In genomic region chr19:6361291-6361690, GRCm38 (mm10) we compare ENCODE assay signal across 25 mouse cellular contexts. TPM values are rescaled to one million over a fixed set of nuclear protein-coding genes. Genes with fewer than 3 reads are reported as not detected.
A peak's percentile ranks its signal among the peaks of the same experiment; 100 is the strongest.
DNase-seq lines count a peak whose midpoint lies in the region; ATAC-seq and TF ChIP-seq lines count a peak whose summit lies in the region.
"Had no signal": no experiment of that assay in that cellular context is flagged by ENCODE, and none has a peak within 500 bp of the region (broad histone marks: within the 10 kb centered on the region; RNA-seq: fewer than 3 reads in every experiment).

No protein-coding gene starts in this region.

- intact Hi-C loops in gastrocnemius, adult 2 months (cut with DNase I): no loop called here
- intact Hi-C loops in gastrocnemius, postnatal 36 days (cut with DNase I): no loop called here

- H3K79me2 ChIP-seq in CH12.LX (replicated peaks; ENCODE audit: control insufficient read depth, extremely low read depth, insufficient read depth, poor library complexity, severe bottlenecking): peaks cover 19% of the 10 kb centered on the region

- no peak overlapping the region for H3K4me2 ChIP-seq in CH12.LX (ENCODE audit: insufficient read depth, low read depth, poor library complexity, severe bottlenecking)
- H3K4me2 ChIP-seq: embryonic facial prominence, embryonic 13.5 days; embryonic facial prominence, embryonic 15.5 days; forebrain, embryonic 12.5 days had no signal

- no peak for TF ChIP-seq RAD21 in CH12.LX (IDR thresholded peaks at IDR 0.05; ENCODE audit: low read depth, low read length)

- H3K4me1 ChIP-seq in megakaryocyte, embryonic 14.5 days: peaks cover 53% of the 10 kb centered on the region
- peaks cover 5 to 39% of the 10 kb centered on the region in 2 experiments for H3K4me1 ChIP-seq in CH12.LX (ENCODE audit: control insufficient read depth in 1 of 2, insufficient read depth in 2 of 2)

- no peak overlapping the region for H3K27ac ChIP-seq in gastrocnemius, adult 2 months
- H3K27ac ChIP-seq in CH12.LX (ENCODE audit: insufficient read depth, low read depth): no peak overlapping the region
- H3K27ac ChIP-seq: embryonic facial prominence, embryonic 13.5 days; embryonic facial prominence, embryonic 15.5 days; forebrain, embryonic 10.5 days; forebrain, embryonic 12.5 days had no signal

- H3K36me3 ChIP-seq in megakaryocyte, embryonic 14.5 days (replicated peaks; ENCODE audit: low read length): peaks cover 56% of the 10 kb centered on the region
- peaks cover 11 to 44% of the 10 kb centered on the region in 2 experiments for H3K36me3 ChIP-seq in CH12.LX (replicated peaks in 1 of 2; ENCODE audit: control insufficient read depth in 1 of 2, insufficient read depth in 1 of 2, low read length in 1 of 2)

- DNase-seq in gastrocnemius, adult 2 months: peak; percentile 15
- DNase-seq in gastrocnemius, postnatal 36 days: no peak
- no peak for DNase-seq in CH12.LX (ENCODE audit: extremely low read depth)
- no peak for DNase-seq in thymus, postnatal 4 days
- DNase-seq: adrenal gland, adult 2 months; adrenal gland, postnatal 10 days; adrenal gland, postnatal 25 days; B cell, adult 2 months; cerebellum, adult 11 months; cerebellum, adult 18-20 months; cerebellum, adult 8-10 months; cerebellum, adult 9-11 months; cerebellum, postnatal 14 days; cerebellum, postnatal 36 days; embryo, embryonic 11 days had no signal

- H3K9ac ChIP-seq in CH12.LX (ENCODE audit: insufficient read depth, low read depth): no peak overlapping the region
- H3K9ac ChIP-seq: embryonic facial prominence, embryonic 13.5 days; embryonic facial prominence, embryonic 15.5 days; forebrain, embryonic 12.5 days had no signal

- TF ChIP-seq CTCF in gastrocnemius, adult 2 months (IDR thresholded peaks at IDR 0.05): no peak
- TF ChIP-seq CTCF in CH12.LX (conservative IDR thresholded peaks at IDR 0.05 in 1 of 2, IDR thresholded peaks at IDR 0.05 in 1 of 2; ENCODE audit: low read depth in 2 of 2, low read length in 2 of 2): no peak

- no peaks in the 10 kb centered on the region for H3K27me3 ChIP-seq in megakaryocyte, embryonic 14.5 days (replicated peaks)
- H3K27me3 ChIP-seq in CH12.LX (replicated peaks): no peaks in the 10 kb centered on the region
- H3K27me3 ChIP-seq: embryonic facial prominence, embryonic 13.5 days; embryonic facial prominence, embryonic 15.5 days; forebrain, embryonic 12.5 days had no signal

- no peaks in the 10 kb centered on the region for H3K9me3 ChIP-seq in megakaryocyte, embryonic 14.5 days
- no peaks in the 10 kb centered on the region for H3K9me3 ChIP-seq in CH12.LX (replicated peaks; ENCODE audit: low read length)
- H3K9me3 ChIP-seq: embryonic facial prominence, embryonic 13.5 days; embryonic facial prominence, embryonic 15.5 days; forebrain, embryonic 10.5 days; forebrain, embryonic 12.5 days had no signal

- TF ChIP-seq POLR2A in CH12.LX (IDR thresholded peaks at IDR 0.05; ENCODE audit: low read depth, low read length): no peak

- no peak overlapping the region for H3K4me3 ChIP-seq in gastrocnemius, adult 2 months
- H3K4me3 ChIP-seq in megakaryocyte, embryonic 14.5 days (replicated peaks): peak overlapping the region; percentile 21
- H3K4me3 ChIP-seq in CH12.LX (replicated peaks in 1 of 3; ENCODE audit: low read depth in 2 of 3, low read length in 2 of 3, poor library complexity in 1 of 3): no peak overlapping the region
- H3K4me3 ChIP-seq: embryonic facial prominence, embryonic 13.5 days; embryonic facial prominence, embryonic 15.5 days; erythroblast, embryonic 14.5 days; forebrain, embryonic 10.5 days; forebrain, embryonic 12.5 days had no signal

- ATAC-seq in megakaryocyte, adult 5-6 weeks (ENCODE audit: poor library complexity, severe bottlenecking): no peak
- ATAC-seq: CD4-positive, CD25-positive, alpha-beta regulatory T cell, adult 4 months; forebrain, embryonic 14.5 days; forebrain, embryonic 16.5 days had no signal

- dilution Hi-C loops in CH12.LX (cut with MboI; ENCODE audit: extremely low pct_ligation_motif_present, extremely low pct_unique_long_range_greater_than_20kb, low sequenced_read_pairs): no loop called here

- no peak for TF ChIP-seq EP300 in CH12.LX (IDR thresholded peaks at IDR 0.05; ENCODE audit: low read length)

- in situ Hi-C loops in CH12.LX (cut with MboI; ENCODE audit: low pct_ligation_motif_present, low pct_unique_long_range_greater_than_20kb, low sequenced_read_pairs): no loop called here

TF ChIP-seq in CH12.LX, 34 proteins besides CTCF, POLR2A, EP300 and RAD21:
- TF ChIP-seq MYC (IDR thresholded peaks at IDR 0.05; ENCODE audit: low read depth, low read length) (no peak), MAFK (IDR thresholded peaks at IDR 0.05; ENCODE audit: insufficient replicate concordance, low read length) (0 out of 2 replicates have a peak, but pooled peaks have one; percentile 28), CHD1 (IDR thresholded peaks at IDR 0.05; ENCODE audit: low read depth, low read length) (no peak), MEF2A (IDR thresholded peaks at IDR 0.05; ENCODE audit: borderline replicate concordance, low read depth, low read length) (no peak), ZKSCAN1 (IDR thresholded peaks at IDR 0.05; ENCODE audit: borderline replicate concordance, low read depth, low read length) (no peak)

RNA-seq across cellular contexts. Expression of gene Sf1, which starts 2.2 kb away (rescaled TPM):
- 10 to 100 TPM; 95.2 to 98.6 TPM for total RNA-seq in gastrocnemius, adult 2 months (2021)
- total RNA-seq in gastrocnemius, postnatal 36 days (2021): 10 to 100 TPM; 75.8 to 84.5 TPM
- polyA plus RNA-seq in megakaryocyte, embryonic 14.5 days (2012; ENCODE audit: insufficient read depth, low replicate concordance): 1,025 and 2,643 TPM in 2 replicates
- total RNA-seq in megakaryocyte, adult 5-6 weeks (2015): 164 and 205 TPM in 2 replicates
- 179 and 212 TPM in 2 replicates for total RNA-seq in megakaryocyte, adult 5-6 weeks (2017)
- 70.4 and 83.2 TPM in 2 replicates for total RNA-seq in CH12.LX (2012; rRNA removed)
- total RNA-seq in CH12.LX (2014; rRNA removed): 54.5 and 64.7 TPM in 2 replicates
- polyA plus RNA-seq in CH12.LX (2012; ENCODE audit: insufficient read length, low read depth): 229 and 251 TPM in 2 replicates

RNA-seq across cellular contexts. Expression of gene Map4k2, which starts 20.4 kb away (rescaled TPM):
- 10 to 100 TPM; 13.1 to 14.2 TPM for total RNA-seq in gastrocnemius, adult 2 months (2021)
- 10 to 100 TPM; 10.4 to 12.6 TPM for total RNA-seq in gastrocnemius, postnatal 36 days (2021)
- polyA plus RNA-seq in megakaryocyte, embryonic 14.5 days (2012; ENCODE audit: insufficient read depth, low replicate concordance): 9.3 and 21.8 TPM in 2 replicates
- 35.0 and 43.3 TPM in 2 replicates for total RNA-seq in megakaryocyte, adult 5-6 weeks (2015)
- total RNA-seq in megakaryocyte, adult 5-6 weeks (2017): 66.3 and 79.6 TPM in 2 replicates
- 77.6 and 95.2 TPM in 2 replicates for total RNA-seq in CH12.LX (2012; rRNA removed)
- 55.5 and 56.7 TPM in 2 replicates for total RNA-seq in CH12.LX (2014; rRNA removed)
- 119 and 127 TPM in 2 replicates for polyA plus RNA-seq in CH12.LX (2012; ENCODE audit: insufficient read length, low read depth)

RNA-seq across cellular contexts. Expression of gene Pygm, which starts 22.9 kb away (rescaled TPM):
- over 10,000 TPM in 1 of 2 experiments, 1,000 to 10,000 TPM in 1; 6,181 to 10,031 TPM for total RNA-seq in gastrocnemius, adult 2 months (2021)
- 1,000 to 10,000 TPM; 7,725 to 8,373 TPM for total RNA-seq in gastrocnemius, postnatal 36 days (2021)
- 3.6 TPM in 1 of 2 replicates, not detected in the other for polyA plus RNA-seq in megakaryocyte, embryonic 14.5 days (2012; ENCODE audit: insufficient read depth, low replicate concordance)
- 0.80 and 3.2 TPM in 2 replicates for total RNA-seq in megakaryocyte, adult 5-6 weeks (2015)
- total RNA-seq in megakaryocyte, adult 5-6 weeks (2017): 0.11 and 0.12 TPM in 2 replicates
- total RNA-seq in CH12.LX (2012; rRNA removed): 0.47 and 0.63 TPM in 2 replicates
- total RNA-seq in CH12.LX (2014; rRNA removed): 0.32 and 0.92 TPM in 2 replicates
- polyA plus RNA-seq in CH12.LX (2012; ENCODE audit: insufficient read length, low read depth): 1.2 and 2.0 TPM in 2 replicates

RNA-seq across cellular contexts. Expression of gene Men1, which starts 26.5 kb away (rescaled TPM):
- total RNA-seq in gastrocnemius, adult 2 months (2021): 1 to 10 TPM; 7.0 to 7.8 TPM
- total RNA-seq in gastrocnemius, postnatal 36 days (2021): 1 to 10 TPM; 6.2 to 7.0 TPM
- polyA plus RNA-seq in megakaryocyte, embryonic 14.5 days (2012; ENCODE audit: insufficient read depth, low replicate concordance): 70.2 and 174 TPM in 2 replicates
- 15.1 and 16.6 TPM in 2 replicates for total RNA-seq in megakaryocyte, adult 5-6 weeks (2015)
- total RNA-seq in megakaryocyte, adult 5-6 weeks (2017): 19.2 and 20.7 TPM in 2 replicates
- total RNA-seq in CH12.LX (2012; rRNA removed) (42.9 and 43.0 TPM in 2 replicates), CH12.LX (2014; rRNA removed) (23.5 and 24.9 TPM in 2 replicates)
- polyA plus RNA-seq in CH12.LX (2012; ENCODE audit: insufficient read length, low read depth): 50.7 and 67.8 TPM in 2 replicates

RNA-seq across cellular contexts. Expression of gene Rasgrp2, which starts 37.8 kb away (rescaled TPM):
- total RNA-seq in gastrocnemius, adult 2 months (2021): 10 to 100 TPM; 14.9 to 24.6 TPM
- 10 to 100 TPM; 11.6 to 25.4 TPM for total RNA-seq in gastrocnemius, postnatal 36 days (2021)
- polyA plus RNA-seq in megakaryocyte, embryonic 14.5 days (2012; ENCODE audit: insufficient read depth, low replicate concordance): 458 and 696 TPM in 2 replicates
- 213 and 232 TPM in 2 replicates for total RNA-seq in megakaryocyte, adult 5-6 weeks (2015)
- total RNA-seq in megakaryocyte, adult 5-6 weeks (2017): 195 and 214 TPM in 2 replicates
- total RNA-seq in CH12.LX (2012; rRNA removed) (16.9 and 22.0 TPM in 2 replicates), CH12.LX (2014; rRNA removed) (7.4 and 9.3 TPM in 2 replicates)
- polyA plus RNA-seq in CH12.LX (2012; ENCODE audit: insufficient read length, low read depth): 26.0 and 37.9 TPM in 2 replicates

Comparison
In these comparisons a context has a peak if more than half of its experiments do, and no peak if none do; other contexts are left out.
1. RNA of gene Pygm, which starts 22.9 kb away (total RNA-seq): 6,181 to 10,031 TPM in gastrocnemius, adult 2 months and 7,725 to 8,373 TPM in gastrocnemius, postnatal 36 days; 0.11 to 3.2 TPM in megakaryocyte, adult 5-6 weeks and 0.32 to 0.92 TPM in CH12.LX; every median in the first group is over 1,000 times any median in the second.